Mouse (Mus musculus) spleen, adult 18-20 months (tissue): Measurements from ENCODE around the gene Ppm1l.
A peak's percentile ranks its signal among the peaks of the same experiment; 100 is the strongest.
"Not testable (repeated sequence)": the region's sequence is repeated elsewhere in the genome, so short reads cannot be mapped to it uniquely, and the experiment has no call there.

Experiments
- DNase-seq, 2 experiments: peaks; one replicate each; pipeline ENCODE4 v3.0.0; 2022; ENCODE audit warnings: mixed read lengths in 2 of 2

Ppm1l gene

DNA sequence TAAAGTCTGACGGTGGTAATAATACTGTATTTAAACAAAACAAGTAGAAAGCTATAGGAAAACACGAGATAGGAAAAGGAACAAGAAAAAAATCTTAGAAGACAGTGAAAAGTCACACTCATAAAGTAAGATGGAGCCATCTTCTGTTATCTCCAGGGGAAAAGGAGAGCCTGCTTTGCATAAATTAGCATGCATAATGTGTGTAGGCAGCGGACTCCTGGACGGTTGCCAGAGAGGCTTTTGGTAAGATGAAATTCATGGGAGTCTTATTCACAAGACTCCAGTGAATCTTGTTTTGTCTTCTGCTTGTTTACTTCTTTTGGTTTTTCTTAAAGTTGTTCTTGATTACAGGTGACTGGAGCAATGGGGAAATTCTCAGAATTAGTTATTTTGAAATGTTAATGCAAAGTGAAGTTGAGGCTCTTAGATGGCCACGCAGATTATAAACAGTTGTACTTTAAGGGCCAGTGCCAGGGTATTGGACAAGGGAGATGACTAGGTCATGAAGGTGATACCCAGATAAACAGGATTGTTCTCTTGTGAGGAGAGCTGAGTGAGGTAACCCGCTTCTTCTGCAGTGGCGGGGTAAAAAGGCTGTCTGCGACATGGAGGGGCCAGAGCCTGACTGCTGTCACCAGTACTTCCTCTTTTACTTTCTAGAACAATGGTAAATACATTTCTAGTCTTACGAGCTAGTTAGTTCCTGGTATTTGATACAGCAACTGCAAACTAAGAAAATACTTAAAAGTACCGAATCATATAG is 57.1 kb downstream of the Ppm1l start:
- DNase-seq = peak; percentile 25 to 41

DNA sequence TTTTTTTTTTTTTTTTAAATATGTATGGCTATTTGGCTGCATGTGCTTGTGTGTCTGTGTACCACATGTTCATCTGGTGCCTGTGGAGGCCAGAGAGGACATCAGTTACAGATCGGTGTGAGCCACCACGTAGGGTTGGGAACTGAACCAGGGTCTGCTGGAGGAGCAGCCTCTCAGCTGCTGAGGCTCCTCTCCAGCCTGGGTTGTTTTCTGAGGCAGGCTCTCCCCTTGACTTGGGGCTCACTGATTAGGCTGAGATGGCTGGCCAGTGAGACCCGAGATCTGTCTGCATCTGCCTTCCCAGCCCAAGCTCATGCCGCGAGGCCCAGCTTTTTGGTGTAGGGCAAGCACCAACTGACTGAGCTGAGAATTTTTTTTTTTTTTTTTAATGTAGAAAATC is 57.9 kb downstream of the Ppm1l start:
- peak; percentile 7 to 22 for DNase-seq

DNA sequence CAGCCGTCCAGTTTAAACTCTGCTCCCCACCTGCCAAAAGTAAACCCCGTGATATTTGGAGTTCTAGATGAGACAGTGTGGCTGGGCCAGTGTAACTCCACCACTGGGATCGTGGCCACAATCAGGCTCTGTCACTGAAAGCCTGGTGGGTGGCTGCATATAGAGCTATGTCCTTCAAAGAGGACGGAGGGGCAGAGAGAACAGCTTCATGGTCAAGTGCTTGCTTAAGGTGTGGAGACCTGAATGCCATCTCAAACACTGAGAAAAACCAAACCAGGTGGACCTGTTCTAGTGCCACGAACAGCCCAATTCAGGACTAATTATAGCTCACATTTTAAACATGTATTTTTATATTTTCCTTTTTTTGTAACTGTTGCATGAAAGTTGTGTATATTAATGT is 58.3 kb downstream of the Ppm1l start:
- no peak for DNase-seq

DNA sequence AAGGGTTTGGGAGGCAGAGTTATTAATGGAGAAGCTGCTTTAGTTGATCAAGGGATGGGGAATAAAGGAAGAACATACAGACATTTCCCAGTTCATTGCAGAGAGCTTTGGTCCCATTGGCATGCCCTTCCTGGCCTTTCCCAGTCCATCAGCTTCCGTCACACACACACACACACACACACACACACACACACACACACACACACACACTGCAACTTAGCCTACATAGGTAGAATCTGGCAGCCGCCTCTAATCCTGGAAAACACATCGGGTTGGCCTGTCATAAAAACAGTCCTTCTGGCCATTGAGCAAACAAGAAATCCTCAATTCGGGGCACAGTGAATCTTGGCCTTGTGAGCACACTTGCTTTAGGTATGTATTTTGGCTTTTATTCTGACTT is 64.6 kb downstream of the Ppm1l start:
- no peak for DNase-seq

DNA sequence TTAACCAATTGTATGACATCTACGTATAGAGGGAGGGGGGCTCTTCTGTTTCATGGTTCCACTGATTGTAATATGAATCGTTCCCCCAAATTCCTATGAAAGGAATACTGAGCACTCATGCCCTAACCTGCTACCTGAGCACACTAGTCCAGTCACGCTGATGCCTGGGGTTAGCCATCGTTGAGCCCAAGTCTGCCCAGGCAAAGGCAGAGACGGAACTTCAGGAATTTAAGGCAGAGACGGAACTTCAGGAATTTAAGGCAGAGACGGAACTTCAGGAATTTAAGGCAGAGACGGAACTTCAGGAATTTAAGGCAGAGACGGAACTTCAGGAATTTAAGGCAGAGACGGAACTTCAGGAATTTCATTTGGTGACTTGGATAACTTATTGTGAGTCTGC is 75.2 kb downstream of the Ppm1l start:
- not testable (repeated sequence) for DNase-seq

DNA sequence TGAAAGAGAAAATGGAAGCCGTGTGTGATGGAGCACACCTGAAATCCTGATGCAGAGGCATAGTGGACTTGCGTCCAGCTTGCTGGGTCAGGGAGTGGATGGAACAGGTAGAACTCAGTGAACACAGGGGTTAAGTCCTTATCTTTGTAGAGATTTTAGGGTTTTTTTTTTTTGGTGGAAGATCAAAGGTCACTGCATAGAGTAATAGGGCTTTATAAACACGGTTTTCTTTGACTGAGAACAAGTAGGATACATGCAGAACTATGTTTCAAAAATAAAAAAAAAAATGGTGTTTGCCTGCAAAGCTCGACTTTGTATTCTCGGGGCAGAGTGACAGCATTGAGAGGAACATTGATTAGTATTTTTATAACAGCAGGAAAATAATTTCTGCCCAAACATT is 75.6 kb downstream of the Ppm1l start:
- DNase-seq = no peak

DNA sequence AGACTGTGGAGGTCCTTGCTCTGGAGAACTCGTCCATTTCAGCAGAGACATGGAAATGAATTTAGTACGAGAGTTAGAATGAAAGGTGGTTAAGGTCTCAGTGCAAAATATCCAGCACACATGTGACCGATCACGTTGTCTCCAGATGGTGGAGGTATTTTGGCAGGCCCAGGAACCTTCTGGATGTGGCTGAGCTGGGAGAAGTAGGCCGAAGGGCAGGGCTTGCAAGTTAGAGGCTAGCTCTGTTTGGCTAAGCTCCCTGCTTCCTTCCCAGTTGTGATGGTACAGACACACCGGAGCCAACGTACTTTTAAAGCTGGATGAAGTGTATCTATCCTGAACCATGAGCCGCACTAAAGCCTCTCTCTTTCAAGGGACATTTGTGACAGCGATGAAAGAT is 76.4 kb downstream of the Ppm1l start:
- no peak for DNase-seq

DNA sequence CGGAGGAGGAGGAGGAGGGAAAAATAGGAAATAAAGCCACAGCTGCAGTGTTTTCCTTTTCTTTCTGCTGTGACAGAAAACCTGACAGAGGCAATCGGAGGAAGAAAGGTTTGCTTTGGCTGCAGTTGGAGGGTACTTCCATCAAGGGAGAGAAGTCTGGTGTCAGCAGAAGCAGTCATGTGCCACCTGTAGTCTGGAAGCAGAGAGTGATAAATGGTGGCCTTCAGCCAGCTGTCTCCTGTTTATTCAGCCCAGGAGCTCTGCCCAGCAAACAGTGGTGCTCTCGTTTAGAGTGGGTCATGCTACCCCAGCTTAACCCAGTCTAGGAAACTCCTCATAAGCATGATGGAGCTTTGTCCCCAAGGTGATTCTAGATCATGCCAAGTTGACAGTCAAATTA is 77.3 kb downstream of the Ppm1l start:
- DNase-seq = no peak

DNA sequence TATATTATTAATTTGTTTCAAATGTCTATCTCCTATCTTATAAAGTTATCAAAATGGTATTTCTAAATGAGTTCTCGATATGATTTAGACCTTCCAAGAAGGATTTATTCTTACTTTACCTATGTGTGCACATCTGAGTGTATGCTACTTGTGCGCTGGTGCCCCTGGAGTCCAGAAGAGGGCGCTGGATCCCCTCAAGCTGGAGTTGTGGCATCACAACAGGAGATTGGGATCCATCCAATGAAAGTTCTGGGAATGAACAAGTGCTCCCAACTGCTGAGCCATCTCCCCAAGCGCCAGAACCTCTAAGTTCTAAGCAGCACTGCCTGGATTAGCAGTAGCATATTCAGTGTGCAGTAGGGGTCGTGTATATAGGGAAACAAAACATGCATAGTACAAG is 78.4 kb downstream of the Ppm1l start:
- no peak for DNase-seq

DNA sequence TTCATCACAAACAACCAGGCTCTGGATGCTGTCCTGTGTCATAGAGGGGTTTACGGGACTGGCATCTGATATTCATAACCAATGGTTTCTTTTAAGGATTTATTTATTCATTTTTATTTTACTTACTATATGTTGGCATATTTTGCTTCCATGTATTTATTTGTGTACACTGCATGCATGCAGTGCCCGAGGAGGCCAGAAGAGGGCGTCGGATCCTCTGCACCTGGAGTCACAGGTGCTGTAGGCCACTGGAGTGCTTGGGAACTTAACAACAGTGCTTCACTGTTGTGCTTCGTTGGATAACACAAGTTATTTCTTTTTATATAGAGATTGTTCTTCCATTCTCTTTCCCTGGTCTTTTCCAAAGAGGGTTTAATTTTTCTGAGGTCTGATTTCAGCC is 81.1 kb downstream of the Ppm1l start:
- DNase-seq = no peak

DNA sequence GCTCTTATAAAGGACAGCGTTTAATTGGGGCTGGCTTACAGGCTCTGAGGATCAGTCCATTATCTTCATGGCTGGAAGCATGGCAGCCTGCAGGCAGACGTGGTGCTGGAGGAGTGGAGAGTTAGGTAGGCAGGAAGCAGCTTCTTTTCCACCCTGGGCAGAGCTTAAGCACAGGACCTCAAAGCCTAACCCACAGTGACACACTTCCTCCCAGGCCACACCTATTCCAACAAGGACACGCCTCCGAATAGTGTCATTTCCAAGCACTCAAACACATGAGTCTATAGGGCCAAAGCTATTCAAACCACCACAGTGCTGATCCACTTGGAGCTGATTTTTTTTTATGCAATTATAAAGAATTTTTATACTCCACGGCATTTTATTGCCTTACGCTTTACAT is 82.7 kb downstream of the Ppm1l start:
- no peak for DNase-seq

DNA sequence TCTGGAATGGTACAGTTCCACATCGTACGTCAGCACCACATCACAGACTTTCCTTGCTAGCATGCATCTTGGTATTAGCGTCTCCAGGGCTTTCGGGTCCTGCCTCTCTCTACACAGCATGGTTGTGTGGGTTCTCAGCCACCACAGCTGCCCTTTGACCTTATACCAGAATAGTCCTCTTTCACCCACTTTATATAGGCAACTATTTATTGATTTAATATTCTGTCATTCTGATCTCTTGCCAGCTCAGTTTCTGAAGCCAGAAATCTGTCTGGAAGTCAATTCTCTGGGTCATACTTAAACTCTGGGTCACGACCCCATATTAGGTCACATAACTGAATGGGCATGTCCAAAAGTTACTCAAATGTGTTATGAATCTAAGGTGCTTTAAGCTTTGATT is 86.5 kb downstream of the Ppm1l start:
- no peak for DNase-seq

DNA sequence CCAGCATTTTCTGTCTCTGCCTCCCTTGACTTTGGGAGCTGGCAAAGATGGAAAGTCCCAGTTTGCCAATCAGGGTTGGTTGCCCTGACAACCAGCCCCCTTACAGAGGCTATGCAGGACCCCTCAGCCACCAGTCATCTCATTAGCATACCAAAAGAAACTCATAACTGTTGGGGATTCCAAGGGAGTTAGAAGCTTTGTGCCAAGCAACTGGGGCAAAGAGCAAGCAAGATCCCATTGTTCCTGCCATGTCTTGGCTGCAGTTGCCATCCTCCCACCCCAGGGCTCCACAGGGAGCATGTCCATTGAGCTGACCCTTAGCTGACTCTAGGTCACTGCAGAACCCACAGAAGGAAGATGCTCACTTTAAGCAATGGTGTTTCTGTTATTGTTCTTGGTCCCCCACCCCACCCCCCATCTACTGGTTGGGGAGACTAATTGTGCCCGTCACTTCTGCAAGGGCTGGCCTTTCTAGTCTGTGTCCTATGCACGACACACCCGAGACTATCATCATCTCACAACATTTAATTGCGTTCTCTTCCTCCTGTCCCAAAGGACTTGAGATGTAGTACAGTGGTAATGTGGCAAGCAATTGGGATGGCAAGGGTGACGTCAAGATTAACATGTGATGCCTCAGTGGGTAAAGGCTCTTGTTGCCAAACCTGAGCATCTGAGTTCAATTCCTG is 89.7 kb downstream of the Ppm1l start:
- DNase-seq = no peak

DNA sequence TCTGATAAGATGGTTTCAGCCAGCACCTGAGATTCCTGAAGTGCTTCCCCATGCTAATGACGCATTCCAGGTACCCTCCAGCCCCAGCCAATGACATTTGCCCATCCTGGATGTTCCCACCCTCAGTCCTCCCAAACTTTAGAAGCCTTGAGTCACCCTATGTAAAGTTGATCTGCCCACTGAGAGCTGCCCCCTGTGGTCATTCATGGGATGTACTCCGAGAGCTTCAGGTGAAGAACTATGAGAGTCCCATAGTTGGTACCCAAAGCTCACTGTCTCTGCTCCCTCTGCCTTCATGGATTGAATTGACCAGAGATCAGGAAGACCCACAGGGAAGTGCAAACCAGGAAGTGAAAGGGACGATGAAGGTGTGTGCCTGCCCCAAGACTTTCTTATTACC is 91.4 kb downstream of the Ppm1l start:
- no peak for DNase-seq

DNA sequence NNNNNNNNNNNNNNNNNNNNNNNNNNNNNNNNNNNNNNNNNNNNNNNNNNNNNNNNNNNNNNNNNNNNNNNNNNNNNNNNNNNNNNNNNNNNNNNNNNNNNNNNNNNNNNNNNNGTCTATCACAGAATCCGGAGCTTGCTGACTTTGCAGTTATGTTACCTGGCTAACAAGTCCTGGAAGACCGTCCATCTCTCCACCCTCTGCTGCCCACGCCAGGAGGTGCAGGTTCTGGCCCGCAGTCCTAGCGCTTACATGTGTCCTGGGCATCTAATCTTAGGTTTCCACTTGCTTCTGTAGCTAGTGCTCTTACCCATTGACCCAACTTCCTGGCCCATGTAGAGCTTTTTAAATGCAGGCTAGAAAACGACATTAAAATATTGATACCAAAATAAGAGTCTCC is 99.5 kb downstream of the Ppm1l start:
- no peak for DNase-seq

DNA sequence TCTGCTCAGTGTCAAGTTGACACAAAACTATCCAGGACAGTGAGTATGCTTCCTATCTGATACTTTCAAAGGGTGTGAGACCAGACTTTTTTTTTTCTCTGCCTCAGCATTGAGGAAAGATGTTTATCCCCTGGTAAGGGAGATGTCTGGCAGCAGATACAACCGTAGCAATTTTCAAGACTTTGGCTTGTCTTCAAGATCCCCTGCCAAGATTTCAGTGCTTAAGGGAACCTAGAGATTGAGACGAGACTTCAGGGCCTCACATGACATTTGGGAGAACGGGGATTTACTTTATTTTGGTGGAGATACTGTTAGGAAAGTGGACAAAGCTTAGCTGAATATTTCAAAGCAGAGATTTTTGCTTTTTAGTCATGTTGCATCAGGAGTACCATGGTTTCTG is 106.1 kb downstream of the Ppm1l start:
- DNase-seq = no peak

DNA sequence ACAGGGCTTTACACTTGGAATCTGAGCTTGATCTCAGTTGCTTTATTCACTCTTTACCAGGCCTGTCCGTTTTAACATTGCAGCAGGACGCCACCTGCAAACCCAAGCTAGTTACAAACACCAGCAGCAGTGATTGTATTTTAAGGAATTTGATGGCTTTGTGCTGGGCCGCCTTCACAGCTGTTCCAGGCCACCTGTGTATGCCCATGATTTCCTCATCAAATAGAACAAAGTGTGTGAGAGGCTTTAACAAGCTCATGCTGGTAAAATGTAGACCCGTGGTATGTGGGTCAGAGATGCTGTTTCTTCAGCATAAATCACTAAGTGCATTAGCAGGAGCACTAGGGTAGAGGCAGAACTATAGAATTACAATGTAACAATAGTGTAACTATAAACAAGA is 106.7 kb downstream of the Ppm1l start:
- DNase-seq = no peak

DNA sequence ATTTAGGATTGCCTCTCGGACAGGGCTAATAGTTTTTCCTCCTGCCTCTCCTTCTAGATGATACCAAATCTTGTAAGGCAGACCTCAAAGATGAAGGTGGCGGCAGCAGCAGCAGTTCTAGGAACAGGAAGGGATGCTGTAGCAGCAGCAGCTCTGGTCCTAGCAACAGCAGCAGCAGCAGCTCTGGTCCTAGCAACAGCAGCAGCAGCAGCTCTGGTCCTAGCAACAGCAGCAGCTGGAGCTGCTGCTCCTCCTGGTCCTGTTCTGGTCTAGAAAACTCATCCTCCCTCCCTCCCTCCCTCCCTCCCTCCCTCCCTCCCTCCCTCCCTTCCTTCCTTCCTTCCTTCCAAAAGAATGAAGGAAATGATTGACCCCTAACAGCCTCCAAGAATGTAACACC is 108.1 kb downstream of the Ppm1l start:
- DNase-seq = not testable (repeated sequence)

DNA sequence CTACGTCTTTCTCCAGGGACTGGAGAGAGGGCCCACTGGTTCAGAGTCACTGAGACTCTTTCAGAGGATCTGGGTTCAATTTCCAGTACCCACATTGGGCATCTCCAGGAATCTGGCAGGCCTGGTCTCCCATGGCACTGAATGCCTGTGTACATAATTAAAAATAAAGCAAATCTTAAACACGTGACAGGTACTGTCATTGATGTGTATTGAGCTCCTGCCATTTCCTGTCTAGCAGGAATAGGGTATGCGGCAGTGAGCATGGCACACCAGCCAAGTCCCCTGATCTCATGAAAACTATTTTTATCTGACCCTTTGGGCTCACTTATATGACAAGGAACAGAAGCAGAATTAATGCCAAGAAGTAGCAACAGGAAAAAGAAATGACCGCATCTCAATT is 110.6 kb downstream of the Ppm1l start:
- no peak for DNase-seq

DNA sequence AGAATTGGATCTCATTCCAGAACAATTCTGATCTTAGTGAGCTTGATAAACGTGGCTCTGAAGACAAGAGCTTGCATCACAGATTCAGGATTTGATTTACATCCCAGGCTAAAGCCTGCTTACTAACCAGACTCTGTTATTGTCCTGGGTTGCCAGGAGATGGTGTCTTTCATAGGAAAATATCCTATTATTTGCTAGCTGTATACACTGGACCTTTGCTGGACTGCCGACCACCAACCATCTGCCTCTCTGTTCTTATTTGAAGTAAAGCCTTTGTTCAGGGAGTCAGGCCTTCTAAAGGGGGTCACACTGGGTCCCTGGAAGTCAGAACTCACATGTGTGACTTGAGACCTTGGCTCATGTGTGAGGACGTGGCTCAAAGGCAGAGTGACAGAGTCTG is 111.6 kb downstream of the Ppm1l start:
- DNase-seq = no peak

DNA sequence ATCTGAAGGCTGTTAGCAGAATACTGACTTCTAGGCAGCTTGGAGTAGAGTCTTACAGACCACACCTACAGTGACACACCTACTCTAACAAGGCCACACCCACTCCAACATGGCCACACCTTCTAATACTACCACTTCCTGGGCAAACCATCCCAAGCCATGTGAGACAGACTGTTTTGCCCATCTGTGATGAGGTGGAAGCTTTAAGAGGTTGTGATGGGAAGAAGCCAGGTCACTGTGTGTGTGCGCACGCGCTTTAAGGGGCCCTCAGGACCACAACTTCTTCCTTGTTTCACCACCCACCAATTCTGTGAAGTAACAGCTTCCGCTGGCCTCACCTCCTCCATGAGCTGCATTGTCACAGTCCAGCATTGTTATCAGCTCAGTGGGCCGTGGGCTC is 112.7 kb downstream of the Ppm1l start:
- DNase-seq = no peak

DNA sequence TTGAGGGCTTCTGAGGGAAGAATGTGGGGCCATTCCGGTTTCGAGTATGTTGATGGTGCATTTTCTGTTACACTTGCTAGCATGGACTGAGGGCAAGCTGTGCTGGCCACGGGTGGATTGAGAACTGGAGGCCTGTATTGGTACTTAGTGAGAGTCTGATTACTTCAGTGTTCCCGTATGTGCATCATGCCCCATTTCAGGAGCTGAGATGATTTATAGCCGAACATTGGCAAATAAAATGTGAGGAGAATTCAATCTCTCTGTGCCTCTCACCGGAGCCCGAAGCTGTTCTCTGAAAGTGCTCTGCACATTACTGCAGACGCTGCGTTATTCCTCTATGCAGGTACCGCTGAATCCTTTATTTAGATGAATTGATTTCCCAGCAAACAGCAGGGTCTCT is 116.9 kb downstream of the Ppm1l start:
- no peak for DNase-seq

DNA sequence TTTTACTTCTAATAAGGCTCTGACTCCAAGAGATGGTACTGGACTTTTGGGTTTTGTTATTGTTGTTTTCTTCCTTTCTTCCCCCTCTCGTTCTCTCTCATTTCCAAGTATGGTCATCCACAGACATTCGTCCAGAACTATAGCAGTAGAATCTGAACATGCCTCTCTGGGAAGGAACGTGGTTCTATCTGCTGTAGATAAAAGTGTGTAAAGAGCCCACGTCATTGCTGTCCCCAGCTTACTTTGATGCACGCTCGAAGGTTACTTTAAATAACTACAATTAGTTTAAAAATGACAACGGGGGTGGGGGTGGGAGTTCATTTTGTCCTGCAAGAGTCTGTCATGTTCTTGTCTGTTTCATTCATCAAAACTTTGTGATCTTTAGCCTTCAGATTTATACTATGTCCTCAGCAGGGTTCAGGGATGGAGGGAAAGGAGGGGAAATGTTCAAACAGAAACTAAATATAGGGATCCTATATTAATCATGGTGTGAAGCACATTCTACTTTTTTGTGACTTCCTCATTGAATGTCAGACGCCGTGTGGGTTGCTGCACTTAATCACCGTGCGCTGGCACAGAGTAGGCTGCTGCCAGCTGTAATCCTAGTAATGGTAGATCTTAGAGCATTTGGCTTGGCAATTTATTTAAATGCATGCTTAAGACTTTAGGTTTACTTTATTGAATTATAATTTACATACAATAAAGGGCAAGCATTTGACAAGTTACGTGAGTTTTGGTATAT is 122.3 kb downstream of the Ppm1l start:
- no peak for DNase-seq

DNA sequence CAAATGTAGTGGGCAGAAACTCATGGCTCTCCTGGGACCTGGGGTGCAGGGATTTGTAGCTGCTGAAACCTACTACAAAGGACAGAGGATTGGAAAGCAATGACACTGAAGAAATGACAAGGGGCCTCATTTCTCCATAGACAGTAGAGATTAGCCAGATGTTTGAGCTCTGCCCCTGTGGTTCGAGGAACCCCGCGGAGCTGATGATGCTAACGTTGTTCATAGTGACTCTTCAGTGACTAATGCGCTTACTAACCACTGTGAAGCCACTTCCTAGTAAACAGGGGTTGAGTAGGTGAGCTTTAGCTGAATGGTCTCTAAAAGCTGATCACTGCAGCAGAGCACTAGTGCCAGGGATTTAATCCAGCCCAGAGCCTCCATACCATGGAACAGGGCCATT is 124.1 kb downstream of the Ppm1l start:
- DNase-seq = no peak
